Mouse (Mus musculus): Measurements from ENCODE around the gene Tprn. TPM values are rescaled to one million over a fixed set of nuclear protein-coding genes. Genes with fewer than 3 reads are reported as not detected.
"Not testable (repeated sequence)": the region's sequence is repeated elsewhere in the genome, so short reads cannot be mapped to it uniquely, and the experiment has no call there.

Gene Tprn
- polyA plus RNA-seq, 1 experiment from 2014 or later = 5.0 TPM

GRCm38 (mm10) chr2:25256443-25257109, 5.8 kb upstream of the Tprn start:
- H3K27ac ChIP-seq (ENCODE audit: low read depth); H3K9me3 ChIP-seq (ENCODE audit: low read depth, low read length); H3K27me3 ChIP-seq (ENCODE audit: insufficient read depth, low read length); H3K4me1 ChIP-seq (ENCODE audit: insufficient read depth); H3K36me3 ChIP-seq (ENCODE audit: insufficient read depth); ATAC-seq (ENCODE audit: insufficient read depth): not testable (repeated sequence)
- TF ChIP-seq CTCF (IDR thresholded peaks at IDR 0.05; ENCODE audit: low read depth) = peak; percentile 47
- Histone ChIP-seq H3K4me3 (ENCODE audit: low read depth, low read length) (peak overlapping the region; percentile 99), H3K4me2 (peak overlapping the region; percentile 97), H3K9ac (peak overlapping the region; percentile 87)
- DNase-seq = peak; percentile 68
- 55% methylated on average over 12 of the region's 12 CpGs for WGBS

DNA sequence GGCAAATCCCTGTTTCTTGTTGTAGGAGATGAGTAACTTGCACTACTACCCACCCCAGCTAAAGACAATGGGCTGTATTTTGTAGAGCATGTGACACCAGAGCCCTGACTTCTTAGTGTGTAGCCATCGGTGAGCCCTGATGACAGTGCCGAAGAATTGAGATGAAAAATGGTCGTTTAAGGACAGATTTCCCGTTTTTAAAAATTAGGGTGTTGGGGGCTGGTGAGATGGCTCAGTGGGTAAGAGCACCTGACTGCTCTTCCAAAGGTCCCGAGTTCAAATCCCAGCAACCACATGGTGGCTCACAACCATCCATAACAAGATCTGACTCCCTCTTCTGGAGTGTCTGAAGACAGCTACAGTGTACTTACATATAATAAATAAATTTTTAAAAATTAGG, 5.2 kb upstream of the Tprn start:
- not testable (repeated sequence) for H3K27ac ChIP-seq (ENCODE audit: low read depth); H3K4me3 ChIP-seq (ENCODE audit: low read depth, low read length); H3K27me3 ChIP-seq (ENCODE audit: insufficient read depth, low read length); ATAC-seq (ENCODE audit: insufficient read depth); H3K36me3 ChIP-seq (ENCODE audit: insufficient read depth); H3K9me3 ChIP-seq (ENCODE audit: low read depth, low read length); DNase-seq; H3K4me2 ChIP-seq; H3K9ac ChIP-seq; H3K4me1 ChIP-seq (ENCODE audit: insufficient read depth)
- WGBS = 80% methylated on average over 5 of the region's 5 CpGs

- DNase-seq (no peak), ATAC-seq (ENCODE audit: insufficient read depth) (no peak)
- H3K27me3 ChIP-seq (ENCODE audit: insufficient read depth, low read length) = peaks cover 9% of the 10 kb centered on the region
- peaks cover 8% of the 10 kb centered on the region; the same call in 1 of the 2 replicates for H3K4me1 ChIP-seq (ENCODE audit: insufficient read depth)
- H3K4me2 ChIP-seq = no peak overlapping the region
- peak; percentile 47 for TF ChIP-seq CTCF (IDR thresholded peaks at IDR 0.05; ENCODE audit: low read depth)
- H3K9me3 ChIP-seq (ENCODE audit: low read depth, low read length) = no peaks in the 10 kb centered on the region
- H3K36me3 ChIP-seq (ENCODE audit: insufficient read depth) = no peaks in the 10 kb centered on the region
- WGBS = 53% methylated on average over 2 of the region's 2 CpGs
- no peak overlapping the region for H3K4me3 ChIP-seq (ENCODE audit: low read depth, low read length)
- H3K27ac ChIP-seq (ENCODE audit: low read depth) = no peak overlapping the region
- H3K9ac ChIP-seq = no peak overlapping the region
Observed at GRCm38 (mm10) chr2:25258887-25259286, 3.5 kb upstream of the Tprn start.

GRCm38 (mm10) chr2:25261870-25262269, 548 bp upstream of the Tprn start:
- H3K4me2 ChIP-seq = peak overlapping the region; percentile 100
- H3K36me3 ChIP-seq (ENCODE audit: insufficient read depth) = no peaks in the 10 kb centered on the region
- peaks cover 16% of the 10 kb centered on the region for H3K27me3 ChIP-seq (ENCODE audit: insufficient read depth, low read length)
- no peak for TF ChIP-seq CTCF (IDR thresholded peaks at IDR 0.05; ENCODE audit: low read depth)
- DNase-seq (no peak), ATAC-seq (ENCODE audit: insufficient read depth) (peak; percentile 9; the same call in 1 of the 2 replicates)
- no peaks in the 10 kb centered on the region for H3K9me3 ChIP-seq (ENCODE audit: low read depth, low read length)
- H3K4me3 ChIP-seq (ENCODE audit: low read depth, low read length) = peak overlapping the region; percentile 74
- no peaks in the 10 kb centered on the region for H3K4me1 ChIP-seq (ENCODE audit: insufficient read depth)
- WGBS = 44% methylated on average over 12 of the region's 12 CpGs
- H3K27ac ChIP-seq (ENCODE audit: low read depth) = no peak overlapping the region
- no peak overlapping the region; the same call in 1 of the 2 replicates for H3K9ac ChIP-seq

DNA sequence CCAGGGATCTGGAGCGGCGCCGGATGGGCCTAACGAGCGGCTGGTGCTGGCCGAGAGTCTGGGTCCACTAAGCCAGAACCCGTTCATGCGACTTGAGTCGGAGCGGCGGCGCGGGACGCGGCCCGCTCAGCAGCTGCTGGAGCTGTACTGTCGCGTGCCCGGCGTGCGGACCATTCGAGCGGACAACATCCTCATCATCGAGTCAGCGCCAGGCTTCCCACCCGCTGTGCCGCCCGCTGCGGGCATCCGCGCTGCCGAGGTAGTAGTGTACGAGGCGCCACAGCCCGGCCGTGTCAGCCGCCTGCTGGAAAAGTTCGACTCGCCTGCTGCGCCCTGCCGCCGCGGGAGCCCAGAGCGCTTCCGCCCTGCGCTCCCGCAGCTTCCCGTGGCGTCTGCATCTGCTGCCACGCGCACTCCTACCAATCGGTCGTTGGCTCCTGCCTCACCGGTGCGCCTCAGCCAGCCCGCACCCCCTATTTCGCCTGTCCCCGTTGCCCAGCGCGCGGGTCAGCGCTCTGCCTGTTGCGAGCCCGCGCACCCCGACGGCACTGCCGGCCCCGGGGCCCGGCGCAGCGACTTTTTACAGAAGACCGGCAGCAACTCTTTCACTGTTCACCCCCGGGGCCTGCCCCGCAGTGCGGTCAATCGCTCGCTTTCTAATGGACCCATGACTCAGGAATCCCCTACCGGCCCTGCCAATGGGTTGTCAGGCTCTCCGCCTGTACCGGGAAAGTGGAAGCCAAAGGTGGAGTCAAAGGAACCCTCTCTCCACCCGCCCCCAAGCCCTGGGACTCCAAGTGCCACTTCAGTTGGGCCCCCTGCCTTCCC, 591 bp downstream of the Tprn start:
- Histone ChIP-seq H3K4me3 (ENCODE audit: low read depth, low read length) (peak overlapping the region; percentile 74), H3K36me3 (ENCODE audit: insufficient read depth) (no peaks in the 10 kb centered on the region), H3K4me2 (peak overlapping the region; percentile 100), H3K9me3 (ENCODE audit: low read depth, low read length) (no peaks in the 10 kb centered on the region), H3K27me3 (ENCODE audit: insufficient read depth, low read length) (peaks cover 16% of the 10 kb centered on the region), H3K9ac (peak overlapping the region; percentile 54), H3K4me1 (ENCODE audit: insufficient read depth) (no peaks in the 10 kb centered on the region), H3K27ac (ENCODE audit: low read depth) (no peak overlapping the region)
- TF ChIP-seq CTCF (IDR thresholded peaks at IDR 0.05; ENCODE audit: low read depth) = no peak
- DNase-seq = peak; percentile 49
- ATAC-seq (ENCODE audit: insufficient read depth) = peak; percentile 28
- WGBS = under 1% methylated on average over 82 of the region's 82 CpGs

GRCm38 (mm10) chr2:25263623-25264285, 1.3 kb downstream of the Tprn start:
- Histone ChIP-seq H3K27ac (ENCODE audit: low read depth) (no peak overlapping the region), H3K9ac (peak overlapping the region; percentile 54), H3K36me3 (ENCODE audit: insufficient read depth) (peaks cover 5% of the 10 kb centered on the region; the same call in 1 of the 2 replicates), H3K4me1 (ENCODE audit: insufficient read depth) (no peaks in the 10 kb centered on the region), H3K9me3 (ENCODE audit: low read depth, low read length) (no peaks in the 10 kb centered on the region), H3K27me3 (ENCODE audit: insufficient read depth, low read length) (peaks cover 16% of the 10 kb centered on the region), H3K4me2 (peak overlapping the region; percentile 100), H3K4me3 (ENCODE audit: low read depth, low read length) (peak overlapping the region; percentile 74)
- 19% methylated on average over 12 of the region's 12 CpGs for WGBS
- no peak for ATAC-seq (ENCODE audit: insufficient read depth)
- no peak for DNase-seq
- no peak for TF ChIP-seq CTCF (IDR thresholded peaks at IDR 0.05; ENCODE audit: low read depth)

GRCm38 (mm10) chr2:25264286-25264660, 1.9 kb downstream of the Tprn start:
- H3K9me3 ChIP-seq (ENCODE audit: low read depth, low read length) = no peaks in the 10 kb centered on the region
- H3K9ac ChIP-seq = no peak overlapping the region; the same call in 1 of the 2 replicates
- WGBS = 70% methylated on average over 5 of the region's 5 CpGs
- peak overlapping the region; percentile 100; the same call in 1 of the 2 replicates for H3K4me2 ChIP-seq
- H3K27me3 ChIP-seq (ENCODE audit: insufficient read depth, low read length) = peaks cover 16% of the 10 kb centered on the region
- DNase-seq = no peak
- H3K4me3 ChIP-seq (ENCODE audit: low read depth, low read length) = peak overlapping the region; percentile 74; the same call in 1 of the 2 replicates
- no peak for ATAC-seq (ENCODE audit: insufficient read depth)
- H3K27ac ChIP-seq (ENCODE audit: low read depth) = no peak overlapping the region
- no peaks in the 10 kb centered on the region for H3K4me1 ChIP-seq (ENCODE audit: insufficient read depth)
- H3K36me3 ChIP-seq (ENCODE audit: insufficient read depth) = peaks cover 10% of the 10 kb centered on the region; the same call in 1 of the 2 replicates
- no peak for TF ChIP-seq CTCF (IDR thresholded peaks at IDR 0.05; ENCODE audit: low read depth)
